Mouse (Mus musculus) G1E (cell line): ENCODE results near the gene Mpdu1. TPM values are rescaled to one million over a fixed set of nuclear protein-coding genes. Genes with fewer than 3 reads are reported as not detected.

Experiments used
- ATAC-seq: 2 replicates; pipeline ENCODE4 v1.8.0; 2016; ENCODE audit warnings: mild to moderate bottlenecking; ENCODE audit not compliant: insufficient number of reproducible peaks, poor library complexity, low FRiP score, severe bottlenecking; ENCODE audit errors: extremely low read depth
- DNase-seq: peaks from one replicate; pipeline ENCODE4 v3.0.0; 2012; ENCODE audit warnings: low spot score
- H3K27me3 ChIP-seq: 2 replicates; pipeline ENCODE4 v1.6.1; 2012; ENCODE audit warnings: mild to moderate bottlenecking, low read length, inconsistent platforms; ENCODE audit not compliant: insufficient read depth
- H3K36me3 ChIP-seq: replicated peaks from 2 replicates; pipeline ENCODE3; 2012; ENCODE audit warnings: mild to moderate bottlenecking, inconsistent platforms
- H3K4me1 ChIP-seq: 2 replicates; pipeline ENCODE4 v1.6.1; 2012; ENCODE audit warnings: low read depth, low read length, inconsistent platforms, mixed read lengths; ENCODE audit not compliant: insufficient read depth
- H3K4me3 ChIP-seq: 2 replicates; pipeline ENCODE4 v1.5.1; 2012; ENCODE audit warnings: low read depth, mild to moderate bottlenecking, inconsistent platforms, low read length, moderate library complexity, mixed read lengths
- H3K9me3 ChIP-seq: replicated peaks from 2 replicates; pipeline ENCODE4 v1.6.1; 2012; ENCODE audit warnings: inconsistent platforms
- CTCF ChIP-seq: IDR thresholded peaks from 2 replicates; pipeline ENCODE4 v1.5.1; 2012; ENCODE audit warnings: low read depth, low read length, inconsistent platforms, mixed read lengths
- GATA1 ChIP-seq: IDR thresholded peaks from 2 replicates; pipeline ENCODE4 v1.6.1; 2012; ENCODE audit warnings: borderline replicate concordance, low read length, inconsistent platforms, mixed read lengths
- GATA2 ChIP-seq: IDR thresholded peaks from 2 replicates; pipeline ENCODE4 v1.6.1; 2012; ENCODE audit warnings: low read depth, low read length, inconsistent platforms, borderline replicate concordance
- POLR2AphosphoS5 ChIP-seq: IDR thresholded peaks from 2 replicates; pipeline ENCODE4 v1.6.1; 2012; ENCODE audit warnings: low read depth, low read length, inconsistent platforms; ENCODE audit not compliant: insufficient replicate concordance
- TAL1 ChIP-seq: conservative IDR thresholded peaks from 2 replicates; pipeline ENCODE4 v1.6.1; 2012; ENCODE audit warnings: low read depth, low read length, inconsistent platforms, mixed read lengths
- polyA plus RNA-seq: library from polyadenylated mRNA; stranded (reverse); fragments of >175 nt; gene quantifications from 2 replicates; pipeline ENCODE4 v1.2.3, GENCODE M21; 2012
- total RNA-seq, 2 experiments: library from RNA; stranded (forward) in 1 of 2; stranded (reverse) in 1 of 2; fragments of 200-1000 nt in 1 of 2; fragments of >200 nt in 1 of 2; fragmentation: Nextera tagmentation in 1 of 2; gene quantifications; 2 replicates each; pipeline ENCODE4 v1.2.3; 2014 to 2017

Gene Mpdu1
- total and polyA plus RNA-seq, 3 experiments: 24.9 to 43.4 (median 27.0) TPM

DNA sequence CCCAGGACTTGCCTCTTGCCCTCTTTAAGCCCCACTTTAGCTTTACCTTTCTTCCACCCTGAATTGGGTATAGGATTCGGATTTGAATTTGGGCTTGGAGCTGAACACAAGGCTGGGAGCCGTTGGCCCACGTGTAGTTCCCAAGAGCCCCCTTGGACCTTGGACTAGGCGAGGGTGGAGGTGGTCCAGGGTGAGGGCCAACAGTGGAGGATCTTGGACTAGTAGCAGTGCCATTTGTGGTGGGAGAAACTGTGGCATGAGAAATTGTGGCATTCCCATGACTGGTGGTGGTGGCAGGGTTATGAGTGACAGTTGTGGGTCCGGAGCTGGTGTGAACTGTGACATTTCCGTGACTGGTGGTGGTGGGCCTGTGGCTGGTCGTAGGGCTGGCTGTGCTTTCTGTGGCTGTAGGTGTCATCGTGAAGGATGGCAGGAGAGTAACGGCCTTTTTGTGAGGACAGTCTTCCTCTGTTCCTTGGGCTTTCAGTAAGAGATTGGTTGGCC lies 3.1 kb upstream of the Mpdu1 start:
- Histone ChIP-seq H3K4me1 (peaks cover 76% of the 10 kb centered on the region), H3K4me3 (no peak overlapping the region)
- ATAC-seq: no peak

DNA sequence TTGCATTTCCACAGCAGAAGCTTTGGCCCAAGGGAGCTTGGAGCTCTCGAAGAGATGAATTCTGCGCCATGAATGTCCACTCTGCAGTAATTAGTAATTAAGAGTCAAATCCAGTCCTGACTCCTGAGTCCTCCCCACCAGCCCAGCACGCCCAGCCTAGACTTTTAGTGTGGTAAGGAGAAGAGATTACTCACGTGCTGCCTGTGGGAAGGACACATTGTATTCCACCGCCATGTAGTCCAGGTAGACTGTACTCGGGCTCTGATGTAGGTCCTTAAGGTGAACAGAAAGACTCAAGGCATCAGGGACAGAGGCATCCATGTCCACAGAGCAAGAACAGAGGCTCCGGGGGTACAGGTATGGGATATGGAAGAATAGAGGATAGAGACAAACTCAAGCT lies 2.4 kb upstream of the Mpdu1 start:
- peaks cover 73% of the 10 kb centered on the region for H3K4me1 ChIP-seq
- DNase-seq (no peak), ATAC-seq (no peak)
- no peaks in the 10 kb centered on the region for H3K27me3 ChIP-seq
- H3K9me3 ChIP-seq: no peaks in the 10 kb centered on the region
- H3K4me3 ChIP-seq: no peak overlapping the region
- peaks cover 71% of the 10 kb centered on the region for H3K36me3 ChIP-seq
- no peak for TF ChIP-seq POLR2AphosphoS5
- TF ChIP-seq GATA2: no peak
- no peak for TF ChIP-seq GATA1
- TF ChIP-seq CTCF: no peak
- no peak for TF ChIP-seq TAL1

More for the DNA sequence above, 3.1 kb upstream of the Mpdu1 start:
- peaks cover 73% of the 10 kb centered on the region for H3K36me3 ChIP-seq
- no peak for TF ChIP-seq GATA2
- peak; percentile 94 for TF ChIP-seq POLR2AphosphoS5
- no peaks in the 10 kb centered on the region for H3K27me3 ChIP-seq
- H3K9me3 ChIP-seq: no peaks in the 10 kb centered on the region
- DNase-seq: no peak

DNA sequence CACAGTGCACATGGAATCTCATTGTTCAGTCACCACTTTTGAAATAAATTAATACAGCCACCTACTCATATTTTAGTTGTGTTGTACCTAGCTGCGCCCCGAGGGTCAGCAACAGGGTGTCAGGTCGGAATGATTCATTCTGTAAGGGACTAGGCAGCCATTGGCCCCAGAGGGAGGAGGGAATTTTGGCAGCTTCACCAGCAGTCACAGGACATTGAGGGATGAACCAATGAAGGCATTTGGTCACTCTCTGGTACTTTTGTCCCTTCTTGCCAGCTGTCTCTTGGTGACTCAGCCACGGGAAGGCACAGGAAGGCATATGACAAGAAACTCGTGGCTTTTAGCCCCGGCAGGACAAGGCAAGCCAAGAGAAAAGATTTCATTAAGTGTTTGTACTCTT lies 1.4 kb upstream of the Mpdu1 start:
- peaks cover 68% of the 10 kb centered on the region for H3K4me1 ChIP-seq
- H3K4me3 ChIP-seq: peak overlapping the region; percentile 38; the same call in 1 of the 2 replicates
- DNase-seq: no peak
- no peak for ATAC-seq
- H3K9me3 ChIP-seq: no peaks in the 10 kb centered on the region
- no peaks in the 10 kb centered on the region for H3K27me3 ChIP-seq
- no peak for TF ChIP-seq GATA1
- peaks cover 68% of the 10 kb centered on the region for H3K36me3 ChIP-seq

DNA sequence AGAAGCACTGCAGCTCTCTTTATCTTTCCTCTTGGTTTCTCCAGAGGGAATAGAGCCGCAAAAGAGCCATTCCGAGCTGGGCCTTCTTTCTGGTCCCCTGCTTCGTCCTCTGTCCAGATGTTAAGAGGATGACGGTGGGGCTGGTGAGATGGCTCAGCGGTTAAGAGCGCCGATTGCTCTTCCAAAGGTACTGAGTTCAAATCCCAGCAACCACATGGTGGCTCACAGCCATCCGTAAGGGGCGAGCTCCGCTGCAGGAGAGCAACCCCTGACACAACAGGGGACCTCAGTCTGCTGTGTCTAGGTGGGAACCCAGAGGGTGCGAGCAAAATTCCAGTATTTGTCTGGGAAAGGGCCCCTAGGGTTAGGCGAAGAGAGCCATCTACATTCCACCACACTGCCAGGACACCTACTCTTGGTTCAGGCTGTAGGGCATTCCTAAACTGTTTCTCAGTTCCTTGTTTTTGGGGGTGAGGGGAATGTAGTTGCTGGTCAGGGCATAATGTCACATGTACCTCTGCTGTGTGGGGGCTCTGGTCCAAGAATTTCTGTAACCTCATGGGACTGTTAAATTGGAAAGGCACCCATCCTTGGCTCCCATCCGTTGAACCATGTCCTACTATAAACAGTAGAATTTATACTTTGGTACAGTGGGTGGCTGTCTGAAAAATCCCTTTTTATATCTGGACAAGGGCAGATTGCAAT lies 677 bp upstream of the Mpdu1 start:
- no peak for ATAC-seq
- H3K4me1 ChIP-seq: peaks cover 63% of the 10 kb centered on the region
- TF ChIP-seq POLR2AphosphoS5: no peak; the same call in 1 of the 2 replicates
- TF ChIP-seq GATA2: no peak
- no peak for TF ChIP-seq CTCF
- TF ChIP-seq TAL1: no peak
- H3K36me3 ChIP-seq: peaks cover 68% of the 10 kb centered on the region
- peak overlapping the region; percentile 73 for H3K4me3 ChIP-seq
- H3K27me3 ChIP-seq: no peaks in the 10 kb centered on the region
- no peaks in the 10 kb centered on the region for H3K9me3 ChIP-seq
- no peak for DNase-seq

DNA sequence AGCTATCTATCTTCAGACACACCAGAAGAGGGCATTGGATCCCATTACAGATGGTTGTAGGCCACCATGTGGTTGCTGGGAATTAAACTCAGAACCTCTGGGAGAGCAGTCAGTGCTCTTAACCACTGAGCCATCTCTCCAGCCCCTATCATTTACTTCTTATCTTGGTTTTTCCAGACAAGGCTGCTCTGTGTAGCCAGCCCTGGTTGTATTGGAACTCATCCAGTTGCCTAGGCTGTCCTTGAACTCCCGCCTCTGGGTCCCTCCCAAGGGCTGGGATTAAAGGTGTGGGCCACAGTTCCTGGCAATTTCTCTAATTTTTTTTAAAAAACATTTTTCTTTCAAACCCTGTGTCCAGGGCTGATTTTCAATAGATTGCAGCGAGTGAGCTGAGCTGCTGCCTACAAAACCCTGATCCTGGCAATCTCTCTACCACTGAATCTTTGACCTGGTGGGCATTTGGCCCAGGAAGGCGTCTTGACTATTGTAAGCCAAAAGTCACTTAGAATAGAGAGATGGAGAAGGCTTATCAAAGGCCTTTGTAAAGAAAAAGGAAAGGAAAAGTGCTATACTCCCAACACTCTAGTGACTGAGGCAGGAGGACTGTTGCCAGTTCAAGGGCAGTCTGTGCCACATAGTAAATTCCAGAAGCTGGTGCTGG lies 1.1 kb downstream of the Mpdu1 start:
- peaks cover 68% of the 10 kb centered on the region for H3K4me1 ChIP-seq
- ATAC-seq: no peak
- peak overlapping the region; percentile 73 for H3K4me3 ChIP-seq
- no peak for DNase-seq
- H3K9me3 ChIP-seq: no peaks in the 10 kb centered on the region
- TF ChIP-seq POLR2AphosphoS5 (no peak), CTCF (no peak), GATA2 (no peak), TAL1 (no peak), GATA1 (no peak)
- peaks cover 73% of the 10 kb centered on the region for H3K36me3 ChIP-seq
- H3K27me3 ChIP-seq: no peaks in the 10 kb centered on the region

DNA sequence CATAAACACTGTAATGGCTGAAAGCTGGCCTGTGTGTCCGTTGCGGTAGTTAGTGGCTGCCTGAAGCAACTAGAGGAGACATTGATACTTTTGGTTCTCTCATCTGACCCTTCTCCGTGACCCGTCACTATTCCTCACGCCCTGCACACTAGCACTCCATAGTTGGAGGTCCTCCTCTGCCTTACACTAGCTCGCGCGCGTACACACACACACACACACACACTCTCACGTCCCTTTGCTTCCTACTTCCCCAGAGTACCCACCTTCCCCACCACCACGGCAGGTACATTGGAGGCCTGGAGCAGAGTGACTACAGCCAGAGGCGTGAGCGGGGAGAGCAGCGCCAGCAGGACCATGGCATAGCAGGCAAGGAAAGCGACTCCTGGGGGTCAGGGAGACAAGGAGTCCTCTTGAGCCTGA lies 5.0 kb downstream of the Mpdu1 start:
- DNase-seq (no peak), ATAC-seq (no peak)
- Histone ChIP-seq H3K4me1 (peaks cover 64% of the 10 kb centered on the region), H3K27me3 (no peaks in the 10 kb centered on the region), H3K4me3 (peak overlapping the region; percentile 22; the same call in 1 of the 2 replicates), H3K9me3 (no peaks in the 10 kb centered on the region), H3K36me3 (peaks cover 77% of the 10 kb centered on the region)
- no peak for TF ChIP-seq GATA2
- TF ChIP-seq POLR2AphosphoS5: no peak
- TF ChIP-seq TAL1: no peak
- TF ChIP-seq GATA1: no peak
- no peak for TF ChIP-seq CTCF
